Mouse (Mus musculus) liver, postnatal 0 days (tissue): ENCODE data around the gene H2-Ob. TPM values are rescaled to one million over a fixed set of nuclear protein-coding genes. Genes with fewer than 3 reads are reported as not detected.

Experiments
- ATAC-seq: fragments of 200-750 bp; cut with Nextera tagmentation; 2 replicates; pipeline ENCODE4 v1.8.0; 2017; ENCODE audit warnings: mild to moderate bottlenecking, moderate library complexity
- DNase-seq: peaks from one replicate; pipeline ENCODE4 v3.0.0-alpha.2; 2016
- H3K27ac ChIP-seq: fragments of 300-500 bp; sonication (generic); 2 replicates; pipeline ENCODE4 v1.5.1; 2014; ENCODE audit warnings: antibody characterized with exemption, moderate library complexity, mild to moderate bottlenecking, low read depth
- H3K27me3 ChIP-seq: fragments of 300-500 bp; sonication (generic); 2 replicates; pipeline ENCODE4 v1.6.1; 2014; ENCODE audit warnings: low read length, control low read depth, mixed read lengths; ENCODE audit not compliant: insufficient read depth
- H3K36me3 ChIP-seq: fragments of 300-500 bp; sonication (generic); replicated peaks from 2 replicates; pipeline ENCODE4 v1.6.1; 2014; ENCODE audit warnings: mild to moderate bottlenecking, control low read depth, low read length, moderate library complexity, mixed read lengths; ENCODE audit not compliant: insufficient read depth
- H3K4me1 ChIP-seq: fragments of 300-500 bp; sonication (generic); 2 replicates; pipeline ENCODE4 v1.6.1; 2014; ENCODE audit warnings: antibody characterized with exemption, mild to moderate bottlenecking, control low read depth; ENCODE audit not compliant: insufficient read depth
- H3K4me2 ChIP-seq: fragments of 300-500 bp; sonication (generic); 2 replicates; pipeline ENCODE4 v1.6.1; 2014; ENCODE audit warnings: low read depth, mild to moderate bottlenecking, low read length, moderate library complexity, mixed read lengths
- H3K4me3 ChIP-seq: fragments of 300-500 bp; sonication (generic); 2 replicates; pipeline ENCODE4 v1.5.1; 2014; ENCODE audit warnings: low read depth, low read length
- H3K9ac ChIP-seq: fragments of 300-500 bp; sonication (generic); replicated peaks from 2 replicates; pipeline ENCODE4 v1.6.1; 2014; ENCODE audit warnings: mild to moderate bottlenecking, moderate library complexity
- H3K9me3 ChIP-seq: fragments of 300-500 bp; sonication (generic); 2 replicates; pipeline ENCODE4 v1.6.1; 2016; ENCODE audit warnings: mild to moderate bottlenecking, control low read depth, low read length, mixed read lengths
- CTCF ChIP-seq: sonication (generic); IDR thresholded peaks from 2 replicates; pipeline ENCODE4 v1.5.1; 2016; ENCODE audit warnings: antibody characterized with exemption, low read depth
- EP300 ChIP-seq: IDR thresholded peaks from 2 replicates; pipeline ENCODE4 v1.6.1; 2016; ENCODE audit warnings: antibody characterized with exemption, low read depth, mild to moderate bottlenecking
- WGBS: fragments of 180-500 bp; shearing (Covaris S2); extraction: QIAGEN DNeasy Blood & Tissue Kit; methylation state at CpG from one replicate; pipeline ENCODE4 v1.1.7; 2014; ENCODE audit not compliant: insufficient replicate concordance; 5-methylcytosine and 5-hydroxymethylcytosine counted together
- polyA plus RNA-seq: library from polyadenylated mRNA; unstranded; fragments of >200 nt; fragmentation: Nextera tagmentation; extraction: Ambion mirVana; gene quantifications from 2 replicates; pipeline ENCODE4 v1.2.1, GENCODE M21; 2015

Gene H2-Ob
- polyA plus RNA-seq, 1 experiment from 2014 or later: 1.1 TPM

DNA sequence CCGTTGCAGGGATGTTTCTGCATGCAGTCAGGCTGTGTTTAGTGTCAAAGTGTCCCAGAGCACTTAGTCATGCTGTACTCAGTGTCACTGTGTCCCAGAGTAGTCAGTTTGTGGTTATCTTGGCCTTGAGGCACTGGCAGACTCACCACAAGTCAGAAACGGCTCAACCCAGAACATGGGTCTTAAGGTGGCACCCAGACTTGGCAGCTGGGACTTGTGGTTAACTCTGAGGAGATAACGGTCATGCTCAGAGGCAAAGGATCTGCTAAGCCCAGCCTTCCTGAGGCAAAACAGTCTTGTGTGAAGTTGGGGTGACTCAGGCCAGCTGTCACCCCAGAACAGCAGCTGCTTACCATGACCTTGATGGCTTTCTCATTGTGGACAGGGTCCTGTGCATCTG is 28.1 kb upstream of the H2-Ob start:
- TF ChIP-seq EP300: peak; percentile 90
- TF ChIP-seq CTCF: no peak
- H3K27ac ChIP-seq: peak overlapping the region; percentile 23
- no peaks in the 10 kb centered on the region for H3K27me3 ChIP-seq
- no peak overlapping the region for H3K9ac ChIP-seq
- WGBS: 43% methylated on average over 3 of the region's 3 CpGs
- no peak overlapping the region for H3K4me2 ChIP-seq
- no peaks in the 10 kb centered on the region for H3K4me1 ChIP-seq
- ATAC-seq: peak; percentile 88
- H3K9me3 ChIP-seq: no peaks in the 10 kb centered on the region
- no peak overlapping the region for H3K4me3 ChIP-seq
- DNase-seq: peak; percentile 47
- peaks cover 9% of the 10 kb centered on the region for H3K36me3 ChIP-seq

DNA sequence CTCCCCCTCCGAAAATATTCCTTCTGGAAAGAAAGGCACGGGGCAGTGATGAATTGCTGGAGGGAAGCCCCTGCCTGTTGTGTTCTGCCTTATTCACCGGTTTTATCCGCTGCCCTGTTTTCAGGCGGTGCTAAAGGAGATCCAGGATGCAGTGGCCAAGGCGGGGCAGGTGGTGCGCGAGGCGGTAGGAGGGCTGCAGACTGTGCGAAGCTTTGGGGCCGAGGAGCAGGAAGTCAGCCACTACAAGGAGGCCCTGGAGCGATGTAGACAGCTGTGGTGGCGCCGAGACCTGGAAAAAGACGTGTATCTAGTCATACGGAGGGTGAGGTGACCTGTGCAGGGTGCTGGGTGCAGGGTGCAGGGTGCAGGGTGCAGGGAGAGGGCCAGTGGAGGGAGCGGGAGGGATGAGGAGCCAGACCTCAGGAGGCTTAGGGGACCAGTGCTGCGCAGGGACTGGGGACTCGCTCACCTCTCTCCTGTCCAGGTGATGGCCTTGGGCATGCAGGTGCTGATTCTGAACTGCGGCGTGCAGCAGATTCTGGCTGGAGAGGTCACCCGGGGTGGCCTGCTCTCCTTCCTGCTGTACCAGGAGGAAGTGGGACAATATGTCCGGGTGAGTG is 26.8 kb upstream of the H2-Ob start:
- no peak overlapping the region for H3K4me2 ChIP-seq
- H3K27ac ChIP-seq: no peak overlapping the region
- H3K4me3 ChIP-seq: no peak overlapping the region
- DNase-seq (no peak), ATAC-seq (no peak)
- no peaks in the 10 kb centered on the region for H3K4me1 ChIP-seq
- H3K9me3 ChIP-seq: no peaks in the 10 kb centered on the region
- H3K36me3 ChIP-seq: peaks cover 15% of the 10 kb centered on the region
- no peak overlapping the region for H3K9ac ChIP-seq
- 33% methylated on average over 23 of the region's 23 CpGs for WGBS
- TF ChIP-seq EP300 (no peak), CTCF (no peak)
- no peaks in the 10 kb centered on the region for H3K27me3 ChIP-seq

DNA sequence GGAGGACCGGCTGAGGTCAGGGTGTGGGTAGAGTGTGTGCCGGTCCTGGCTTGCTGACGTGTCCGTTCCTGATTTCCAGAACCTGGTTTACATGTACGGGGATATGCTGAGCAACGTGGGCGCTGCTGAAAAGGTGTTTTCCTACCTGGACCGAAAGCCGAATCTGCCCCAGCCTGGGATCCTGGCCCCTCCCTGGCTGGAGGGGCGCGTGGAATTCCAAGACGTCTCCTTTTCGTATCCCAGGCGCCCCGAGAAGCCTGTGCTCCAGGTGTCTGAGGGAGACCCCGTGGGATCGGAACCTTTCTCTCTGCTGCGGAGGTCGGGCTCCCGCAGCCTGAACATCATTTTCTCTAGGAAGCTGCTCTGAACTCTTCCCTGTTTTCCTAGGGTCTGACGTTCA is 24.8 kb upstream of the H2-Ob start:
- no peaks in the 10 kb centered on the region for H3K27me3 ChIP-seq
- 74% methylated on average over 21 of the region's 21 CpGs for WGBS
- no peak for TF ChIP-seq CTCF

DNA sequence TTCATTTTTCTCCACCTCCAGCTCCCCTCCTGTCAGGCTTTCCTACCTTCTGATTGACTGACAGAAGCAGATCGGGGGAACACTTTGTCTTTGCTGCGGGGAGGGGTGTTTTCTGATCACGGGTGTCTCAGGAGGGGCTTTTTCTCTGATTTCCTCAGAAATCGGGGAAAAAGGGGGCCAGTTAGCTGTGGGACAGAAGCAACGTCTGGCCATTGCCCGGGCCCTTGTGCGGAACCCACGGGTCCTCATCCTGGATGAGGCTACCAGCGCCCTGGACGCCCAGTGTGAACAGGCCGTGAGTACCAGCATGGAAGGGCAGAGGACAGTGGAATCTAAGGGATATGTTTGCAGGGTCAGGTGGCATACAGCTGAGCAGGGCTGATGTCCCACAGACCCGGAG is 23.5 kb upstream of the H2-Ob start:
- no peak overlapping the region for H3K27ac ChIP-seq
- H3K9me3 ChIP-seq: 0 out of 2 replicates have a peak, but pooled peaks cover 3% of the 10 kb centered on the region
- no peak overlapping the region for H3K4me2 ChIP-seq
- WGBS: 86% methylated on average over 12 of the region's 12 CpGs
- H3K9ac ChIP-seq: no peak overlapping the region
- H3K4me3 ChIP-seq: no peak overlapping the region
- H3K27me3 ChIP-seq: no peaks in the 10 kb centered on the region
- no peak for TF ChIP-seq CTCF
- no peak for TF ChIP-seq EP300
- ATAC-seq (no peak), DNase-seq (no peak)
- no peaks in the 10 kb centered on the region for H3K4me1 ChIP-seq
- H3K36me3 ChIP-seq: peaks cover 15% of the 10 kb centered on the region

More for the DNA sequence above, 24.8 kb upstream of the H2-Ob start:
- H3K4me1 ChIP-seq: no peaks in the 10 kb centered on the region
- no peak overlapping the region for H3K4me2 ChIP-seq
- ATAC-seq (no peak), DNase-seq (no peak)
- H3K36me3 ChIP-seq: peaks cover 15% of the 10 kb centered on the region
- H3K9me3 ChIP-seq: 0 out of 2 replicates have a peak, but pooled peaks cover 3% of the 10 kb centered on the region
- no peak overlapping the region for H3K4me3 ChIP-seq
- H3K9ac ChIP-seq: no peak overlapping the region
- no peak overlapping the region for H3K27ac ChIP-seq

DNA sequence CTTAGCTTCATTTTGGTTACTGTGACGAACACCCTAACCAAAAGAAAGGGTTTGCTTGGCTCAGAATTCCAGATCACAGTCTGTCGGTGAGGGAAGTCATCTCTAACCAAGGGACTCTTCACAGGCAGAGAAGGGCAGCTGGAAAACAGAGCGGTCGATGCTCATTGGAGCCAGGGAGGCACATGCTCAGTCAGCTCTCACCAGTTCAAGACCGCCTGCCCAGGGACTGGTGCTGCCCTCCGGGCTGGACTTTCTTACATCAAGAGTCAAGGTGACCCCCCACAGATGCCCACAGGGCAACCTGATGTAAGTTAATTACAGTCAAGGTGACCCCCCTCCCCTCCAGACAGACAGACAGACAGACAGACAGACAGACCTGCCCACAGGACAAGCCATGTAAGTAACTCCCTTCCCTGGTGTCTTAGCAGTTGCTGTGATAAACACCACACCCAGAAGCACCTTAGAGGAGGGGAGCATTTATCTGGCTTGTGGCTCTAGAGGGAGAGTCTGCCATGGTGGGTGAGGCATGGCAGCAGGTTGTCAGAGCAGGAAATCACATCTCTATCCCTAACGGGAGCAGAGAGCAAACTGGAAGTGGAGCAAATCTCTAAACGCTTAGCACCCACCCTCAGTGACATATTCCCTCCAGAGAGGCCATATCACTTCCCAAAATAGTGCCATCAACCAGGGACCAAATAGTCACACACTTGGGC is 21.3 kb upstream of the H2-Ob start:
- Histone ChIP-seq H3K27ac (no peak overlapping the region), H3K9ac (no peak overlapping the region), H3K36me3 (peaks cover 15% of the 10 kb centered on the region), H3K4me1 (no peaks in the 10 kb centered on the region), H3K9me3 (0 out of 2 replicates have a peak, but pooled peaks cover 3% of the 10 kb centered on the region), H3K4me2 (no peak overlapping the region), H3K4me3 (no peak overlapping the region), H3K27me3 (no peaks in the 10 kb centered on the region)
- DNase-seq (no peak), ATAC-seq (no peak)
- TF ChIP-seq EP300 (no peak), CTCF (no peak)
- WGBS: 73% methylated on average over 8 of the region's 8 CpGs

DNA sequence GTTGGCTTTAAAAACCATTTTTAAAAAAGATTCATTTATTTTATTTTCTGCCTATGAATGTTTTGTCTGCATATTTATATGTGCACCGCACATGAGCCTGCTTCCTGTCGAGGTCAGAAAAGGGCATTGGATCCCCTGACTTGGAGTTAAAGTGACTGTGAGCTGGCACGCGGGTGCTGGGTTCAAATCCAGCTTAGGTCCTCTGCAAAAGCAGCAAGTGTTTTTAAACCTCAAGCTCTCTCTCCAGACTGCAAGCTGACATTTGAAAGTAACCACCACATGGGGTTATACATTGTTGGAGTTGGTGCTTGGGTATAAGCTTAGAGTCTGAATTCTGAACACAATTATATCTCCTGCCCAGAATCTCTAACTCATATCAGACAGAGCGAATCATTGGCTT is 20.7 kb upstream of the H2-Ob start:
- H3K9ac ChIP-seq: no peak overlapping the region
- H3K27ac ChIP-seq: no peak overlapping the region
- H3K9me3 ChIP-seq: 0 out of 2 replicates have a peak, but pooled peaks cover 3% of the 10 kb centered on the region
- no peak for TF ChIP-seq EP300
- TF ChIP-seq CTCF: no peak
- no peaks in the 10 kb centered on the region for H3K4me1 ChIP-seq
- ATAC-seq: no peak
- no peaks in the 10 kb centered on the region for H3K27me3 ChIP-seq
- DNase-seq: no peak
- WGBS: 83% methylated on average over 5 of the region's 5 CpGs
- no peak overlapping the region for H3K4me3 ChIP-seq
- H3K36me3 ChIP-seq: peaks cover 11% of the 10 kb centered on the region; the same call in 1 of the 2 replicates
- H3K4me2 ChIP-seq: no peak overlapping the region
